Mouse (Mus musculus) embryonic facial prominence, embryonic 14.5 days (tissue): Measurements from ENCODE around the gene Etfbkmt. TPM values are rescaled to one million over a fixed set of nuclear protein-coding genes. Genes with fewer than 3 reads are reported as not detected.

Source experiments
- ATAC-seq: fragments of 200-750 bp; cut with Nextera tagmentation; 2 replicates; pipeline ENCODE4 v1.8.0; 2017; ENCODE audit warnings: low read depth, moderate number of reproducible peaks, moderate TSS enrichment
- DNase-seq: peaks from one replicate; pipeline ENCODE4 v3.0.0-alpha.2; 2015; ENCODE audit warnings: low spot score
- H3K27ac ChIP-seq: fragments of 300-500 bp; sonication (generic); replicated peaks from 2 replicates; pipeline ENCODE4 v1.5.1; 2014; ENCODE audit warnings: low read depth, mild to moderate bottlenecking, low read length, moderate library complexity
- H3K27me3 ChIP-seq: fragments of 300-500 bp; sonication (generic); replicated peaks from 2 replicates; pipeline ENCODE4 v1.6.1; 2014; ENCODE audit warnings: low read length; ENCODE audit not compliant: control insufficient read depth, insufficient read depth
- H3K36me3 ChIP-seq: fragments of 300-500 bp; sonication (generic); 2 replicates; pipeline ENCODE4 v1.6.1; 2014; ENCODE audit warnings: low read length, mixed read lengths; ENCODE audit not compliant: control insufficient read depth, insufficient read depth
- H3K4me1 ChIP-seq: fragments of 300-500 bp; sonication (generic); 2 replicates; pipeline ENCODE4 v1.6.1; 2014; ENCODE audit warnings: antibody characterized with exemption, low read length; ENCODE audit not compliant: control insufficient read depth, insufficient read depth
- H3K4me2 ChIP-seq: fragments of 300-500 bp; sonication (generic); 2 replicates; pipeline ENCODE4 v1.6.1; 2014; ENCODE audit warnings: low read depth, mild to moderate bottlenecking, low read length, moderate library complexity, mixed read lengths
- H3K4me3 ChIP-seq: fragments of 300-500 bp; sonication (generic); 2 replicates; pipeline ENCODE4 v1.5.1; 2014; ENCODE audit warnings: low read depth, mild to moderate bottlenecking, low read length
- H3K9ac ChIP-seq: fragments of 300-500 bp; sonication (generic); 2 replicates; pipeline ENCODE4 v1.6.1; 2014; ENCODE audit warnings: low read depth, mild to moderate bottlenecking, low read length, moderate library complexity, mixed read lengths
- H3K9me3 ChIP-seq: fragments of 300-500 bp; sonication (generic); 2 replicates; pipeline ENCODE4 v1.6.1; 2016; ENCODE audit warnings: low read length; ENCODE audit not compliant: control insufficient read depth
- WGBS: fragments of 180-500 bp; shearing (Covaris S2); extraction: QIAGEN DNeasy Blood & Tissue Kit; methylation state at CpG from one replicate; pipeline ENCODE4 v1.1.7; 2014; 5-methylcytosine and 5-hydroxymethylcytosine counted together
- polyA plus RNA-seq: library from polyadenylated mRNA; unstranded; fragments of >200 nt; fragmentation: Nextera tagmentation; extraction: Ambion mirVana; gene quantifications from 2 replicates; pipeline ENCODE4 v1.2.1, GENCODE M21; 2014

Gene Etfbkmt
- 11.1 and 12.3 TPM in 2 replicates for polyA plus RNA-seq

GRCm38 (mm10) chr6:149139471-149139870 is at the start of gene Etfbkmt:
Gene Etfbkmt, plus strand, starts transcription at chr6:149139849.
- Histone ChIP-seq H3K27me3 (no peaks in the 10 kb centered on the region), H3K36me3 (0 out of 2 replicates have a peak, but pooled peaks cover under 1% of the 10 kb centered on the region), H3K4me2 (no peak within 1 kb of the TSS), H3K9me3 (no peaks in the 10 kb centered on the region), H3K4me3 (no peak within 1 kb of the TSS), H3K27ac (no peak within 1 kb of the TSS), H3K9ac (no peak within 1 kb of the TSS), H3K4me1 (peaks cover 8% of the 10 kb centered on the region)
- ATAC-seq (no peak), DNase-seq (no peak)
- 78% methylated on average over 1 of the region's 1 CpGs for WGBS

- no peak for DNase-seq
- Histone ChIP-seq H3K36me3 (no peaks in the 10 kb centered on the region), H3K9me3 (no peaks in the 10 kb centered on the region), H3K27ac (no peak overlapping the region), H3K4me1 (peaks cover 3% of the 10 kb centered on the region; the same call in 1 of the 2 replicates), H3K4me3 (no peak overlapping the region), H3K4me2 (no peak overlapping the region), H3K9ac (no peak overlapping the region), H3K27me3 (no peaks in the 10 kb centered on the region)
- ATAC-seq, result no peak
- 94% methylated on average over 6 of the region's 6 CpGs for WGBS
Observed at GRCm38 (mm10) chr6:149092406-149092805, 47.2 kb upstream of the Etfbkmt start.

- no peaks in the 10 kb centered on the region for H3K36me3 ChIP-seq
- ATAC-seq (no peak), DNase-seq (peak; percentile 40)
- no peak overlapping the region for H3K4me2 ChIP-seq
- 20% methylated on average over 5 of the region's 5 CpGs for WGBS
- no peaks in the 10 kb centered on the region for H3K27me3 ChIP-seq
- H3K9me3 ChIP-seq, result no peaks in the 10 kb centered on the region
- H3K4me1 ChIP-seq, result peaks cover 3% of the 10 kb centered on the region; the same call in 1 of the 2 replicates
- no peak overlapping the region for H3K27ac ChIP-seq
- H3K4me3 ChIP-seq, result no peak overlapping the region
- no peak overlapping the region for H3K9ac ChIP-seq
Observed at GRCm38 (mm10) chr6:149093465-149093864, 46.2 kb upstream of the Etfbkmt start.

- 65% methylated on average over 1 of the region's 1 CpGs for WGBS
- H3K27me3 ChIP-seq, result no peaks in the 10 kb centered on the region
- DNase-seq (no peak), ATAC-seq (no peak)
- H3K4me3 ChIP-seq, result no peak overlapping the region
- H3K36me3 ChIP-seq, result no peaks in the 10 kb centered on the region
- H3K4me1 ChIP-seq, result peaks cover 3% of the 10 kb centered on the region; the same call in 1 of the 2 replicates
- H3K9me3 ChIP-seq, result no peaks in the 10 kb centered on the region
- H3K27ac ChIP-seq, result no peak overlapping the region
- H3K4me2 ChIP-seq, result no peak overlapping the region
- H3K9ac ChIP-seq, result no peak overlapping the region
Observed at GRCm38 (mm10) chr6:149094555-149094954, 45.1 kb upstream of the Etfbkmt start.

- H3K27ac ChIP-seq, result no peak overlapping the region
- no peak overlapping the region for H3K4me2 ChIP-seq
- H3K36me3 ChIP-seq, result no peaks in the 10 kb centered on the region
- no peak for ATAC-seq
- no peak overlapping the region for H3K4me3 ChIP-seq
- no peaks in the 10 kb centered on the region for H3K9me3 ChIP-seq
- no peak overlapping the region for H3K9ac ChIP-seq
- peaks cover 3% of the 10 kb centered on the region; the same call in 1 of the 2 replicates for H3K4me1 ChIP-seq
- no peaks in the 10 kb centered on the region for H3K27me3 ChIP-seq
- WGBS, result 69% methylated on average over 6 of the region's 6 CpGs
- DNase-seq, result no peak
Observed at GRCm38 (mm10) chr6:149095389-149095788, 44.3 kb upstream of the Etfbkmt start.

- DNase-seq (no peak), ATAC-seq (no peak)
- H3K9me3 ChIP-seq, result no peaks in the 10 kb centered on the region
- WGBS, result 86% methylated on average over 2 of the region's 2 CpGs
- no peaks in the 10 kb centered on the region for H3K36me3 ChIP-seq
- peaks cover 3% of the 10 kb centered on the region; the same call in 1 of the 2 replicates for H3K4me1 ChIP-seq
- H3K9ac ChIP-seq, result no peak overlapping the region
- H3K27me3 ChIP-seq, result no peaks in the 10 kb centered on the region
- H3K4me3 ChIP-seq, result no peak overlapping the region
- no peak overlapping the region for H3K27ac ChIP-seq
- H3K4me2 ChIP-seq, result no peak overlapping the region
Observed at GRCm38 (mm10) chr6:149096233-149096632, 43.4 kb upstream of the Etfbkmt start.

- Histone ChIP-seq H3K27ac (no peak overlapping the region), H3K36me3 (no peaks in the 10 kb centered on the region), H3K27me3 (no peaks in the 10 kb centered on the region), H3K4me1 (peaks cover 3% of the 10 kb centered on the region; the same call in 1 of the 2 replicates), H3K4me3 (no peak overlapping the region), H3K4me2 (no peak overlapping the region), H3K9me3 (no peaks in the 10 kb centered on the region), H3K9ac (no peak overlapping the region)
- ATAC-seq, result no peak
- 100% methylated on average over 1 of the region's 1 CpGs for WGBS
- no peak for DNase-seq
Observed at GRCm38 (mm10) chr6:149097276-149097675, 42.4 kb upstream of the Etfbkmt start.

- H3K9ac ChIP-seq, result no peak overlapping the region
- DNase-seq (no peak), ATAC-seq (no peak)
- no peak overlapping the region for H3K27ac ChIP-seq
- H3K4me3 ChIP-seq, result no peak overlapping the region
- no peaks in the 10 kb centered on the region for H3K36me3 ChIP-seq
- H3K9me3 ChIP-seq, result no peaks in the 10 kb centered on the region
- no peak overlapping the region for H3K4me2 ChIP-seq
- no peaks in the 10 kb centered on the region for H3K4me1 ChIP-seq
- no peaks in the 10 kb centered on the region for H3K27me3 ChIP-seq
Observed at GRCm38 (mm10) chr6:149098993-149099392, 40.7 kb upstream of the Etfbkmt start.
